Mouse (Mus musculus) kidney, adult 11 months (tissue): ENCODE results near the gene Cerkl.

Experiments
- DNase-seq: peaks from one replicate; pipeline ENCODE4 v3.0.0; 2022

Cerkl gene

GRCm38 (mm10) chr2:79456575-79457349, at the start of gene Cerkl, which contains the start of gene Neurod1:
Gene Cerkl (minus strand): TSS chr2:79456785.
Gene Neurod1 (minus strand): TSS chr2:79456751.
- DNase-seq: no peak

- peak; percentile 43 for DNase-seq
Measured at GRCm38 (mm10) chr2:79498990-79499755, 42.6 kb upstream of the Cerkl start.

GRCm38 (mm10) chr2:79485127-79485526, 28.5 kb upstream of the Cerkl start:
- no peak for DNase-seq

GRCm38 (mm10) chr2:79482511-79482910, 25.9 kb upstream of the Cerkl start:
- no peak for DNase-seq

- no peak for DNase-seq
Measured at GRCm38 (mm10) chr2:79462411-79462810, 5.8 kb upstream of the Cerkl start.

- DNase-seq: no peak
Measured at GRCm38 (mm10) chr2:79461861-79462260, 5.3 kb upstream of the Cerkl start.

GRCm38 (mm10) chr2:79460586-79460985, 4.0 kb upstream of the Cerkl start:
- DNase-seq: no peak

- no peak for DNase-seq
Measured at GRCm38 (mm10) chr2:79460107-79460506, 3.5 kb upstream of the Cerkl start.

GRCm38 (mm10) chr2:79459061-79460045, 2.8 kb upstream of the Cerkl start:
- DNase-seq: no peak

GRCm38 (mm10) chr2:79457932-79458331, 1.3 kb upstream of the Cerkl start:
- DNase-seq: no peak

- no peak for DNase-seq
Measured at GRCm38 (mm10) chr2:79457434-79457833, 849 bp upstream of the Cerkl start.

- DNase-seq: no peak
Measured at GRCm38 (mm10) chr2:79455646-79456045, 939 bp downstream of the Cerkl start.

- no peak for DNase-seq
Measured at GRCm38 (mm10) chr2:79454786-79455446, 1.7 kb downstream of the Cerkl start.

GRCm38 (mm10) chr2:79453901-79454781, 2.4 kb downstream of the Cerkl start:
- peak; percentile 29 for DNase-seq

GRCm38 (mm10) chr2:79451438-79451837, 5.1 kb downstream of the Cerkl start:
- no peak for DNase-seq

GRCm38 (mm10) chr2:79450684-79451394, 5.7 kb downstream of the Cerkl start:
- no peak for DNase-seq

GRCm38 (mm10) chr2:79449371-79449770, 7.2 kb downstream of the Cerkl start:
- DNase-seq: no peak

GRCm38 (mm10) chr2:79447198-79447597, 9.4 kb downstream of the Cerkl start:
- no peak for DNase-seq

GRCm38 (mm10) chr2:79443861-79444620, 12.5 kb downstream of the Cerkl start:
- DNase-seq: no peak

GRCm38 (mm10) chr2:79443401-79443800, 13.2 kb downstream of the Cerkl start:
- no peak for DNase-seq
